Mouse (Mus musculus) large intestine, adult 2 months (tissue): ENCODE results near the gene Dhx8. TPM values are rescaled to one million over a fixed set of nuclear protein-coding genes. Genes with fewer than 3 reads are reported as not detected.

Experiments
- DNase-seq: peaks from one replicate; pipeline ENCODE4 v3.0.0-alpha.2; 2012; ENCODE audit warnings: low read depth, low spot score
- WGBS: fragments of 180-500 bp; shearing (Covaris S2); methylation state at CpG from one replicate; pipeline ENCODE4 v1.1.7; 2018; 5-methylcytosine and 5-hydroxymethylcytosine counted together
- polyA plus RNA-seq: library from polyadenylated mRNA; depleted of rRNA; stranded (reverse); fragments of >200 nt; gene quantifications from 2 replicates; pipeline ENCODE4 v1.2.3, GENCODE M21; 2012; rRNA removed

The Dhx8 gene
- polyA plus RNA-seq, 1 experiment: 12.0 TPM

- WGBS: 76% methylated on average over 1 of the region's 1 CpGs
- no peak for DNase-seq
Observed at GRCm38 (mm10) chr11:101787432-101787831, 54.7 kb downstream of the Dhx8 start.

GRCm38 (mm10) chr11:101790811-101791526 lies 58.2 kb downstream of the Dhx8 start:
- WGBS: 39% methylated on average over 19 of the region's 19 CpGs
- DNase-seq: no peak

GRCm38 (mm10) chr11:101797355-101797754 lies 64.6 kb downstream of the Dhx8 start:
- DNase-seq: no peak
- 85% methylated on average over 2 of the region's 2 CpGs for WGBS

- DNase-seq: no peak
- WGBS: 21% methylated on average over 8 of the region's 8 CpGs
Observed at GRCm38 (mm10) chr11:101798083-101798482, 65.4 kb downstream of the Dhx8 start.

GRCm38 (mm10) chr11:101801386-101801785 lies 68.7 kb downstream of the Dhx8 start:
- DNase-seq: no peak
- WGBS: 30% methylated on average over 5 of the region's 5 CpGs

- WGBS: 67% methylated on average over 8 of the region's 8 CpGs
- DNase-seq: no peak
Observed at GRCm38 (mm10) chr11:101805113-101805704, 72.5 kb downstream of the Dhx8 start.

- 72% methylated on average over 12 of the region's 12 CpGs for whole genome bisulfite sequencing
- DNase-seq: no peak
Observed at GRCm38 (mm10) chr11:101806741-101807140, 74.0 kb downstream of the Dhx8 start.

- 89% methylated on average over 10 of the region's 10 CpGs for WGBS
- no peak for DNase-seq
Observed at GRCm38 (mm10) chr11:101807266-101807665, 74.5 kb downstream of the Dhx8 start.

GRCm38 (mm10) chr11:101809060-101809828 lies 76.5 kb downstream of the Dhx8 start:
- 14% methylated on average over 15 of the region's 15 CpGs for WGBS
- no peak for DNase-seq

GRCm38 (mm10) chr11:101813259-101813658 lies 80.5 kb downstream of the Dhx8 start:
- DNase-seq: peak; percentile 43
- under 1% methylated on average over 7 of the region's 7 CpGs for WGBS

GRCm38 (mm10) chr11:101814375-101815102 lies 81.8 kb downstream of the Dhx8 start:
- WGBS: 36% methylated on average over 23 of the region's 23 CpGs
- DNase-seq: peak; percentile 42

- no peak for DNase-seq
- WGBS: 30% methylated on average over 22 of the region's 22 CpGs
Observed at GRCm38 (mm10) chr11:101815103-101816085, 82.7 kb downstream of the Dhx8 start.

Other genes with a start within 250 kb of the Dhx8 start
- 1.3 and 2.1 TPM in 2 replicates for gene Brca1, start 181.0 kb upstream of the Dhx8 start, polyA plus RNA-seq
- 58.9 and 105 TPM in 2 replicates for gene Nbr1, start 180.8 kb upstream of the Dhx8 start, polyA plus RNA-seq
- 112 and 164 TPM in 2 replicates for gene Tmem106a, start 150.7 kb upstream of the Dhx8 start, polyA plus RNA-seq
- gene Gm11634, start 133.7 kb upstream of the Dhx8 start, polyA plus RNA-seq: not detected in 2 replicates
- gene Rdm1, start 105.7 kb upstream of the Dhx8 start, polyA plus RNA-seq: 26.1 and 26.7 TPM in 2 replicates
- gene Arl4d, start 67.4 kb upstream of the Dhx8 start, polyA plus RNA-seq: 26.3 and 36.9 TPM in 2 replicates
- 1.3 and 1.8 TPM in 2 replicates for gene Etv4, start 52.5 kb downstream of the Dhx8 start, polyA plus RNA-seq
- 1.6 and 1.8 TPM in 2 replicates for gene Meox1, start 161.5 kb downstream of the Dhx8 start, polyA plus RNA-seq
- not detected in 2 replicates for gene Sost, start 234.1 kb downstream of the Dhx8 start, polyA plus RNA-seq